Mouse (Mus musculus) urinary bladder, postnatal 14 days (tissue): ENCODE results near the gene Abl2.

Source experiments
- DNase-seq: peaks from one replicate; pipeline ENCODE4 v3.0.0; 2021; ENCODE audit warnings: low spot score

Gene Abl2

GRCm38 (mm10) chr1:156585512-156585911 lies 26.9 kb downstream of the Abl2 start:
- DNase-seq, result no peak

- DNase-seq, result no peak
Measured at GRCm38 (mm10) chr1:156589811-156590305, 31.3 kb downstream of the Abl2 start.

- DNase-seq, result no peak
Measured at GRCm38 (mm10) chr1:156590357-156590756, 31.8 kb downstream of the Abl2 start.

- DNase-seq, result no peak
Measured at GRCm38 (mm10) chr1:156593267-156593666, 34.7 kb downstream of the Abl2 start.

GRCm38 (mm10) chr1:156597089-156597488 lies 38.5 kb downstream of the Abl2 start:
- DNase-seq, result no peak

GRCm38 (mm10) chr1:156602545-156602944 lies 44.0 kb downstream of the Abl2 start:
- DNase-seq, result no peak

GRCm38 (mm10) chr1:156605094-156605866 lies 46.7 kb downstream of the Abl2 start:
- DNase-seq, result no peak

- no peak for DNase-seq
Measured at GRCm38 (mm10) chr1:156605940-156606339, 47.4 kb downstream of the Abl2 start.

- DNase-seq, result no peak
Measured at GRCm38 (mm10) chr1:156608496-156608895, 49.9 kb downstream of the Abl2 start.

GRCm38 (mm10) chr1:156610257-156610656 lies 51.7 kb downstream of the Abl2 start:
- no peak for DNase-seq

GRCm38 (mm10) chr1:156613855-156614530 lies 55.4 kb downstream of the Abl2 start:
- DNase-seq, result no peak

- no peak for DNase-seq
Measured at GRCm38 (mm10) chr1:156614710-156615109, 56.1 kb downstream of the Abl2 start.

- DNase-seq, result peak; percentile 79
Measured at GRCm38 (mm10) chr1:156615381-156616133, 57.0 kb downstream of the Abl2 start.

- peak; percentile 61 for DNase-seq
Measured at GRCm38 (mm10) chr1:156616989-156617598, 58.5 kb downstream of the Abl2 start.

- no peak for DNase-seq
Measured at GRCm38 (mm10) chr1:156617811-156618210, 59.2 kb downstream of the Abl2 start.

GRCm38 (mm10) chr1:156620292-156620909 lies 61.8 kb downstream of the Abl2 start:
- no peak for DNase-seq

- no peak for DNase-seq
Measured at GRCm38 (mm10) chr1:156620951-156621350, 62.4 kb downstream of the Abl2 start.

- no peak for DNase-seq
Measured at GRCm38 (mm10) chr1:156624231-156624630, 65.6 kb downstream of the Abl2 start.

GRCm38 (mm10) chr1:156626729-156627128 lies 68.1 kb downstream of the Abl2 start:
- DNase-seq, result no peak

- no peak for DNase-seq
Measured at GRCm38 (mm10) chr1:156629984-156630383, 71.4 kb downstream of the Abl2 start.

GRCm38 (mm10) chr1:156630965-156631364 lies 72.4 kb downstream of the Abl2 start:
- no peak for DNase-seq

- no peak for DNase-seq
Measured at GRCm38 (mm10) chr1:156633095-156633494, 74.5 kb downstream of the Abl2 start.
